Mouse (Mus musculus) kidney, adult 2 months (tissue): Measurements from ENCODE around the gene Pym1. TPM values are rescaled to one million over a fixed set of nuclear protein-coding genes. Genes with fewer than 3 reads are reported as not detected.

Source experiments
- DNase-seq: peaks from one replicate; pipeline ENCODE4 v3.0.0; 2021
- H3K27ac ChIP-seq: fragments of 200-500 bp; 2 replicates; pipeline ENCODE4 v1.5.1; 2012; ENCODE audit warnings: low read depth, low read length, control low read depth, inconsistent platforms; ENCODE audit not compliant: insufficient read depth
- H3K27me3 ChIP-seq: fragments of 200-500 bp; replicated peaks from 2 replicates; pipeline ENCODE4 v1.6.1; 2012; ENCODE audit warnings: mild to moderate bottlenecking, moderate library complexity, low read length, inconsistent platforms; ENCODE audit not compliant: control insufficient read depth, insufficient read depth
- H3K36me3 ChIP-seq: fragments of 200-500 bp; 2 replicates; pipeline ENCODE4 v1.6.1; 2012; ENCODE audit warnings: mild to moderate bottlenecking, moderate library complexity, low read length, inconsistent platforms; ENCODE audit not compliant: control insufficient read depth, insufficient read depth
- H3K4me1 ChIP-seq: fragments of 200-500 bp; 2 replicates; pipeline ENCODE4 v1.6.1; 2011; ENCODE audit warnings: low read length; ENCODE audit not compliant: control insufficient read depth, insufficient read depth
- H3K4me3 ChIP-seq: fragments of 200-500 bp; 2 replicates; pipeline ENCODE4 v1.5.1; 2011; ENCODE audit warnings: mild to moderate bottlenecking, low read depth, low read length, control low read depth; ENCODE audit not compliant: insufficient read depth
- CTCF ChIP-seq: fragments of 200-500 bp; conservative IDR thresholded peaks from 2 replicates; pipeline ENCODE4 v1.5.1; 2011; ENCODE audit warnings: low read depth, mild to moderate bottlenecking, control low read depth, low read length, moderate library complexity, mixed read lengths; ENCODE audit not compliant: insufficient read depth, insufficient read length
- POLR2A ChIP-seq: fragments of 200-500 bp; IDR thresholded peaks from one replicate; pipeline ENCODE4 v1.6.1; 2011; ENCODE audit warnings: low read depth, low read length, control low read depth
- WGBS: fragments of 180-500 bp; shearing (Covaris S2); methylation state at CpG from one replicate; pipeline ENCODE4 v1.1.7; 2018; 5-methylcytosine and 5-hydroxymethylcytosine counted together
- polyA plus RNA-seq: library from polyadenylated mRNA; depleted of rRNA; stranded (reverse); fragments of >200 nt; gene quantifications from 2 replicates; pipeline ENCODE4 v1.2.3, GENCODE M21; 2012

Pym1 gene
- polyA plus RNA-seq, 1 experiment = 20.0 TPM

- Histone ChIP-seq H3K36me3 (no peaks in the 10 kb centered on the region), H3K27ac (peak overlapping the region; percentile 83), H3K27me3 (no peaks in the 10 kb centered on the region), H3K4me1 (peaks cover 3% of the 10 kb centered on the region; the same call in 1 of the 2 replicates), H3K4me3 (no peak overlapping the region)
- no peak for DNase-seq
- TF ChIP-seq CTCF (no peak), POLR2A (no peak)
- WGBS = 90% methylated on average over 2 of the region's 2 CpGs
Measured at GRCm38 (mm10) chr10:128778441-128778840, 30.8 kb downstream of the Pym1 start.

- Histone ChIP-seq H3K36me3 (no peaks in the 10 kb centered on the region), H3K4me1 (peaks cover 3% of the 10 kb centered on the region; the same call in 1 of the 2 replicates), H3K27ac (peak overlapping the region; percentile 83), H3K27me3 (no peaks in the 10 kb centered on the region), H3K4me3 (no peak overlapping the region)
- DNase-seq = peak; percentile 88
- WGBS = 17% methylated on average over 8 of the region's 8 CpGs
- TF ChIP-seq CTCF = no peak
- no peak for TF ChIP-seq POLR2A
Measured at GRCm38 (mm10) chr10:128779011-128779795, 31.5 kb downstream of the Pym1 start.

GRCm38 (mm10) chr10:128780200-128780599, 32.5 kb downstream of the Pym1 start:
- WGBS = 94% methylated on average over 1 of the region's 1 CpGs
- H3K27ac ChIP-seq = no peak overlapping the region
- TF ChIP-seq CTCF (no peak), POLR2A (no peak)

DNA sequence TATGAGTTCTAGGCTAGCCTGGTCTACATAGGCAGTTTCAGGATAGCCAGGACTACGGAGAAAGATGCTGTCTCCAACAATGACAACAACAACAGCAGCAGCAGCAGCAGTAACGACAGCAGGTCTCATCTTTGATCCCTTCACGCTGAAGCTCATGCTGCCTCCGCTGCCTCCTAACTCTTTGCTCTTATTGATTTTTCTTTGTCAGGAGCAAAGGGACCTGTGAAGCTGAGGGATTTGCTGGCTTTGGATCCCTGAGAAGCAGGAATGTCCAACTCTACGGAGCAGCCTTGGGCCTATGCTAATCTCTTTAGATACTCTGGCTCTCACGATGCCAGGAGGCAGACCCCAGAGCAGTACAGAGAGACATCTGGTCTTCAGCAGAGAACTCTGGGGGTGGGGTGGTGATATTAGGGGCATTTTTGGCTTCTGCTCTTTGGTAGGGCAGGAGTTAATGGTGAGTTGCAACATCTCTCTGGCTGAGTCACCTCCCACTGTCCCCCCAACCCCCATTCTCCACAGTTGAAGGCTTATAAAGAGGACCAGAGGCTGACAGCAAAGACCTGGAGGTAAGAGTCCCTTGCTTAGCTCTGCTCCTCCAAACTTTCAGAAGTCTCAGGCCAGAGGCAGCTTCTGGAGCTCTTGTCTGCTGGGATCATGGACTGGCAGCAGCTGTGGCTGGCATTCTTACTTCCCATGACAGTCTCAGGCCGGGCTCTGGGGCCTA, 42.9 kb downstream of the Pym1 start, which contains the start of gene Mmp19:
TSS of gene Mmp19 (plus strand) at position 513 of the 727 bp plus-strand sequence.
- Histone ChIP-seq H3K27me3 (no peaks in the 10 kb centered on the region), H3K4me1 (no peaks in the 10 kb centered on the region), H3K27ac (no peak within 1 kb of the TSS), H3K4me3 (no peak within 1 kb of the TSS; the same call in 1 of the 2 replicates), H3K36me3 (no peaks in the 10 kb centered on the region)
- no peak for DNase-seq
- TF ChIP-seq POLR2A = no peak
- 78% methylated on average over 7 of the region's 7 CpGs for WGBS

More at GRCm38 (mm10) chr10:128780200-128780599, 32.5 kb downstream of the Pym1 start:
- no peaks in the 10 kb centered on the region for H3K27me3 ChIP-seq
- H3K4me3 ChIP-seq = no peak overlapping the region
- no peak for DNase-seq
- no peaks in the 10 kb centered on the region for H3K36me3 ChIP-seq
- peaks cover 3% of the 10 kb centered on the region; the same call in 1 of the 2 replicates for H3K4me1 ChIP-seq

- TF ChIP-seq POLR2A (no peak), CTCF (no peak)
- DNase-seq = no peak
- H3K4me1 ChIP-seq = no peaks in the 10 kb centered on the region
- H3K27ac ChIP-seq = no peak overlapping the region
- H3K36me3 ChIP-seq = no peaks in the 10 kb centered on the region
- no peak overlapping the region for H3K4me3 ChIP-seq
- no peaks in the 10 kb centered on the region for H3K27me3 ChIP-seq
Measured at GRCm38 (mm10) chr10:128792041-128792440, 44.4 kb downstream of the Pym1 start.

DNA sequence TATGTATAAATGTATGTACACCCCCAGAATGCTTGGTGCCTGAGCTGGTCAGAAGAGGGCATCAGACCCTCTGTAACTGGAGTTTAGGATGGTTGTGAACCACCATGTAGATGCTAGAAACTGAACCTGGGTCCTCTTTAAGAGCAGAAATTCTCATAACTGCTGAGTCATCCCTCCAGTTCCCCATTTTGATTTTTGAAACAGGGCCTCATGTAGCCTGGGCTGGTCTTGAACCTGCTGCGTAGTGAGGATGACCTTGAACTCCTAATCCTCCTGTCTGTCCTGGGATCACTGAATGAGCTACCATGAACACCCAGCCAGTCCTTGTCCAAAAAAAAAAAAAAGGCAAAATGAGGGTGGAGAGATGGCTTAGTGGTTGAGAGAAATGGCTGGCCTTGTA, 45.6 kb downstream of the Pym1 start:
- Histone ChIP-seq H3K4me3 (no peak overlapping the region), H3K27me3 (no peaks in the 10 kb centered on the region), H3K27ac (no peak overlapping the region), H3K4me1 (no peaks in the 10 kb centered on the region), H3K36me3 (no peaks in the 10 kb centered on the region)
- WGBS = 97% methylated on average over 1 of the region's 1 CpGs
- DNase-seq = no peak
- no peak for TF ChIP-seq POLR2A
- TF ChIP-seq CTCF = no peak

GRCm38 (mm10) chr10:128794391-128794790, 46.7 kb downstream of the Pym1 start:
- no peak for TF ChIP-seq CTCF
- TF ChIP-seq POLR2A = no peak
- Histone ChIP-seq H3K27ac (no peak overlapping the region), H3K36me3 (no peaks in the 10 kb centered on the region), H3K4me1 (no peaks in the 10 kb centered on the region), H3K27me3 (no peaks in the 10 kb centered on the region), H3K4me3 (no peak overlapping the region)
- DNase-seq = no peak
- 83% methylated on average over 5 of the region's 5 CpGs for WGBS
